Mouse (Mus musculus) liver, postnatal 0 days (tissue): ENCODE data around the gene Pold1.

Experiments
- CTCF ChIP-seq: sonication (generic); IDR thresholded peaks from 2 replicates; pipeline ENCODE4 v1.5.1; 2016; ENCODE audit warnings: antibody characterized with exemption, low read depth
- EP300 ChIP-seq: IDR thresholded peaks from 2 replicates; pipeline ENCODE4 v1.6.1; 2016; ENCODE audit warnings: antibody characterized with exemption, low read depth, mild to moderate bottlenecking

DNA sequence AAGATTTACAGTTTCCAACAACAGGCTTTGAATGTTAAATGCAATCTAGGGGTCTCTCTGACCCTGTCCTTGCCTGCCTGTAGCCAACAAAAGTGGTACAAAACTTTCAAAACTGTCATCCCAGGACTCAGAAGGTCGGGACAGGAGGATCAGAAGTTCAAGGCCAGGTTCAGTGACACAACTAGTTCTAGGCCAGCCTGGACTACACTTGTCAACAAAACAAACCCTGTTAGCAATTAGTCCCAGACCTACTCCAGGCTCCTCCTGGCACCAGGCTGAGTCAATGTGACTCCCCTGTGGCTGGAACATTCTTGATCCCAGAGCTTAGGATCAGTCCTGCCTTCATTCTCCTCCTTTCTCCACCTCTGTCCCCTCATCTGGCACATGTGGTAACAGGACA is 49.7 kb downstream of the Pold1 start:
- TF ChIP-seq CTCF (no peak), EP300 (no peak)
